17 mouse cellular contexts compared by ENCODE assay signal in the genomic region with DNA sequence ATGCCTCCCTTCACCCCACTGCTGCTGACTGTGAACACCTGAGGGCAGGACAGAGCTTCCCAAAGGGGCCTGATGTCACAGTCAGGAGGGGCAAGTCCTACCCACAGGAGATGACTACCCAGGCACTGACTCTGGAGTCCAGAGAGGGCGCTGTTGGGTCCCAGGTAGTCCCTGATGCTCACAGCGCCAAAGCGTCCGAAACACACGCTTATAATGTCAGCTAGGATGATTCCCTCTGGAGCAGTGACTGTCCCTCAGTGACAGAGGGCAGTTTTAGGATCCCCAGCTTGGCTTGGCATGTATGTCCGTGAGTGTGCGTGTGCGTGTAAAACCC. TPM values are rescaled to one million over a fixed set of nuclear protein-coding genes. Genes with fewer than 3 reads are reported as not detected.
A peak's percentile ranks its signal among the peaks of the same experiment; 100 is the strongest.
DNase-seq lines count a peak whose midpoint lies in the region; ATAC-seq and TF ChIP-seq lines count a peak whose summit lies in the region.
"Had no signal": no experiment of that assay in that cellular context is flagged by ENCODE, and none has a peak within 500 bp of the region (broad histone marks: within the 10 kb centered on the region; RNA-seq: fewer than 3 reads in every experiment).

No protein-coding gene starts in this region.

- WGBS in hindbrain, postnatal 0 days, result 76% methylated on average over 8 of the region's 8 CpGs
- WGBS in hindbrain, embryonic 12.5 days, result 76% methylated on average over 8 of the region's 8 CpGs
- 84% methylated on average over 8 of the region's 8 CpGs for WGBS in stomach, postnatal 0 days

- H3K4me3 ChIP-seq in hindbrain, postnatal 0 days (ENCODE audit: low read length), result no peak overlapping the region
- H3K4me3 ChIP-seq in hindbrain, embryonic 12.5 days, result no peak overlapping the region
- no peak overlapping the region for H3K4me3 ChIP-seq in testis, adult 2 months (ENCODE audit: control insufficient read depth, low read depth, low read length)
- H3K4me3 ChIP-seq in stomach, postnatal 0 days (ENCODE audit: low read depth, low read length), result no peak overlapping the region
- H3K4me3 ChIP-seq: embryonic facial prominence, embryonic 13.5 days; heart, embryonic 15.5 days; kidney, embryonic 15.5 days; limb, embryonic 13.5 days had no signal

- no peak for TF ChIP-seq EP300 in stomach, postnatal 0 days (optimal IDR thresholded peaks at IDR 0.05)

- TF ChIP-seq CTCF in hindbrain, postnatal 0 days (IDR thresholded peaks at IDR 0.05; ENCODE audit: low read depth), result peak; percentile 50
- TF ChIP-seq CTCF in testis, adult 2 months (IDR thresholded peaks at IDR 0.05; ENCODE audit: control insufficient read depth, insufficient read depth, insufficient replicate concordance, low read depth, low read length), result 0 out of 2 replicates have a peak, but pooled peaks have one; percentile 9
- peak; percentile 53 for TF ChIP-seq CTCF in stomach, postnatal 0 days (IDR thresholded peaks at IDR 0.05; ENCODE audit: low read depth)

- no peak for ATAC-seq in hindbrain, postnatal 0 days
- ATAC-seq in hindbrain, embryonic 12.5 days (ENCODE audit: low FRiP score), result no peak
- ATAC-seq in stomach, postnatal 0 days (ENCODE audit: low FRiP score, low TSS enrichment), result no peak
- ATAC-seq: liver, postnatal 0 days had no signal

- no peaks in the 10 kb centered on the region for H3K36me3 ChIP-seq in hindbrain, postnatal 0 days (ENCODE audit: insufficient read depth, low read length)
- H3K36me3 ChIP-seq in hindbrain, embryonic 12.5 days, result peaks cover 39% of the 10 kb centered on the region
- no peaks in the 10 kb centered on the region for H3K36me3 ChIP-seq in testis, adult 2 months (ENCODE audit: control insufficient read depth, insufficient read depth, low read length)
- peaks cover 8% of the 10 kb centered on the region; the same call in 1 of the 2 replicates for H3K36me3 ChIP-seq in stomach, postnatal 0 days (ENCODE audit: control insufficient read depth, insufficient read depth, low read length)

- H3K9me3 ChIP-seq in hindbrain, postnatal 0 days (ENCODE audit: low read length), result no peaks in the 10 kb centered on the region
- H3K9me3 ChIP-seq in hindbrain, embryonic 12.5 days (replicated peaks), result no peaks in the 10 kb centered on the region
- no peaks in the 10 kb centered on the region for H3K9me3 ChIP-seq in stomach, postnatal 0 days (ENCODE audit: control insufficient read depth, low read length)
- H3K9me3 ChIP-seq: embryonic facial prominence, embryonic 13.5 days; heart, embryonic 15.5 days; kidney, embryonic 15.5 days; limb, embryonic 13.5 days had no signal

- no peaks in the 10 kb centered on the region for H3K27me3 ChIP-seq in hindbrain, postnatal 0 days (ENCODE audit: insufficient read depth, low read length)
- H3K27me3 ChIP-seq in hindbrain, embryonic 12.5 days, result no peaks in the 10 kb centered on the region
- H3K27me3 ChIP-seq in testis, adult 2 months (ENCODE audit: control insufficient read depth, insufficient read depth, low read length), result no peaks in the 10 kb centered on the region
- no peaks in the 10 kb centered on the region for H3K27me3 ChIP-seq in stomach, postnatal 0 days (ENCODE audit: control insufficient read depth, insufficient read depth, low read length)
- H3K27me3 ChIP-seq: embryonic facial prominence, embryonic 13.5 days; heart, embryonic 15.5 days; kidney, embryonic 15.5 days; limb, embryonic 13.5 days had no signal

- H3K9ac ChIP-seq in hindbrain, postnatal 0 days (replicated peaks; ENCODE audit: low read length), result no peak overlapping the region
- H3K9ac ChIP-seq in hindbrain, embryonic 12.5 days, result no peak overlapping the region
- no peak overlapping the region for H3K9ac ChIP-seq in stomach, postnatal 0 days (ENCODE audit: low read length)
- H3K9ac ChIP-seq: embryonic facial prominence, embryonic 13.5 days; heart, embryonic 15.5 days; kidney, embryonic 15.5 days; limb, embryonic 13.5 days; liver, postnatal 0 days had no signal

- DNase-seq in hindbrain, postnatal 0 days (ENCODE audit: low spot score), result no peak
- no peak for DNase-seq in testis, postnatal 14 days (ENCODE audit: low spot score)
- peak; percentile 42 for DNase-seq in WW6 (ENCODE audit: low read depth, low spot score)
- no peak for DNase-seq in stomach, postnatal 0 days (ENCODE audit: low spot score)
- no peak for DNase-seq in urinary bladder, adult 2 months (ENCODE audit: low spot score)
- DNase-seq: cerebellum, adult 9-11 months; gastrocnemius, postnatal 10 days; liver, postnatal 0 days; thymus, postnatal 14 days had no signal

- H3K4me1 ChIP-seq in hindbrain, postnatal 0 days (ENCODE audit: insufficient read depth, low read length), result no peaks in the 10 kb centered on the region
- peaks cover 54% of the 10 kb centered on the region for H3K4me1 ChIP-seq in hindbrain, embryonic 12.5 days
- peaks cover 2% of the 10 kb centered on the region; the same call in 1 of the 2 replicates for H3K4me1 ChIP-seq in testis, adult 2 months (ENCODE audit: control insufficient read depth, insufficient read depth, low read length)
- peaks cover 6% of the 10 kb centered on the region; the same call in 1 of the 2 replicates for H3K4me1 ChIP-seq in stomach, postnatal 0 days (replicated peaks; ENCODE audit: control insufficient read depth, insufficient read depth)

- no peak overlapping the region for H3K27ac ChIP-seq in hindbrain, postnatal 0 days
- H3K27ac ChIP-seq in hindbrain, embryonic 12.5 days, result no peak overlapping the region
- no peak overlapping the region for H3K27ac ChIP-seq in testis, adult 2 months (ENCODE audit: control insufficient read depth, insufficient read depth, low read depth, low read length)
- no peak overlapping the region for H3K27ac ChIP-seq in stomach, postnatal 0 days (replicated peaks)
- H3K27ac ChIP-seq: embryonic facial prominence, embryonic 13.5 days; heart, embryonic 15.5 days; kidney, embryonic 15.5 days; limb, embryonic 13.5 days had no signal

- no peak for TF ChIP-seq POLR2A in testis, adult 2 months (IDR thresholded peaks at IDR 0.05; ENCODE audit: control insufficient read depth, low read depth, low read length)

- no peak overlapping the region for H3K4me2 ChIP-seq in hindbrain, postnatal 0 days (ENCODE audit: low read depth, low read length)
- no peak overlapping the region for H3K4me2 ChIP-seq in hindbrain, embryonic 12.5 days (replicated peaks)
- no peak overlapping the region for H3K4me2 ChIP-seq in stomach, postnatal 0 days (replicated peaks; ENCODE audit: low read depth)
- H3K4me2 ChIP-seq: embryonic facial prominence, embryonic 13.5 days; heart, embryonic 15.5 days; kidney, embryonic 15.5 days; limb, embryonic 13.5 days had no signal

RNA-seq across cellular contexts. Expression of a gene that starts 14.0 kb away (rescaled TPM):
- total RNA-seq in hindbrain, postnatal 0 days (2014; rRNA removed), result not detected in 2 replicates
- 0.58 and 0.68 TPM in 2 replicates for polyA plus RNA-seq in hindbrain, postnatal 0 days (2015; fragmentation: Nextera tagmentation; extraction: Ambion mirVana)
- polyA plus RNA-seq in hindbrain, embryonic 12.5 days (2016; fragmentation: Nextera tagmentation; extraction: Ambion mirVana), result 0.28 TPM in 1 of 2 replicates, not detected in the other
- polyA plus RNA-seq in testis, adult 2 months (2012; rRNA removed), result 0.30 and 0.40 TPM in 2 replicates
- polyA plus RNA-seq in stomach, postnatal 0 days (2015; fragmentation: Nextera tagmentation; extraction: Ambion mirVana), result 4.6 and 5.0 TPM in 2 replicates
- polyA plus RNA-seq in urinary bladder, adult 2 months (2012; rRNA removed), result 11.3 and 15.7 TPM in 2 replicates
- total RNA-seq: layer of hippocampus, postnatal 25 days had no signal
- polyA plus RNA-seq: forebrain, embryonic 11.5 days had no signal

RNA-seq across cellular contexts. Expression of a gene that starts 43.6 kb away (rescaled TPM):
- 7.7 and 16.0 TPM in 2 replicates for total RNA-seq in hindbrain, postnatal 0 days (2014; rRNA removed)
- 2.6 and 3.0 TPM in 2 replicates for polyA plus RNA-seq in hindbrain, postnatal 0 days (2015; fragmentation: Nextera tagmentation; extraction: Ambion mirVana)
- 5.6 and 6.3 TPM in 2 replicates for polyA plus RNA-seq in hindbrain, embryonic 12.5 days (2016; fragmentation: Nextera tagmentation; extraction: Ambion mirVana)
- 2.6 and 3.2 TPM in 2 replicates for polyA plus RNA-seq in testis, adult 2 months (2012; rRNA removed)
- 6.1 and 7.0 TPM in 2 replicates for polyA plus RNA-seq in stomach, postnatal 0 days (2015; fragmentation: Nextera tagmentation; extraction: Ambion mirVana)
- polyA plus RNA-seq in urinary bladder, adult 2 months (2012; rRNA removed), result 37.0 and 54.0 TPM in 2 replicates
